Mouse (Mus musculus) MEL (cell line): ENCODE data around the gene Cdkal1.

Experiments
- CTCF ChIP-seq, 3 experiments: IDR thresholded peaks in 2 of 3; conservative IDR thresholded peaks in 1 of 3; 2 replicates each; pipeline ENCODE4 v1.5.1; 2011 to 2012; ENCODE audit warnings: low read length in 3 of 3, low read depth in 2 of 3, mild to moderate bottlenecking in 2 of 3, improper control_type of control experiment in 1 of 3, inconsistent platforms in 1 of 3, mixed read lengths in 1 of 3, moderate library complexity in 1 of 3; ENCODE audit not compliant: control insufficient read depth in 1 of 3, insufficient read depth in 1 of 3, poor library complexity in 1 of 3, severe bottlenecking in 1 of 3
- EP300 ChIP-seq, 2 experiments: IDR thresholded peaks; 2 replicates each; pipeline ENCODE4 v1.6.1; 2011; ENCODE audit warnings: improper control_type of control experiment in 2 of 2, low read length in 2 of 2, low read depth in 1 of 2, mild to moderate bottlenecking in 1 of 2
- GABPA ChIP-seq: IDR thresholded peaks from 2 replicates; pipeline ENCODE4 v1.6.1; 2012; ENCODE audit warnings: low read depth, mild to moderate bottlenecking, inconsistent platforms, low read length, improper control_type of control experiment, moderate library complexity
- TAL1 ChIP-seq: IDR thresholded peaks from 2 replicates; pipeline ENCODE4 v1.6.1; 2012; ENCODE audit warnings: mild to moderate bottlenecking, inconsistent platforms, low read length, moderate library complexity, mixed read lengths
- TCF12 ChIP-seq: IDR thresholded peaks from 2 replicates; pipeline ENCODE4 v1.6.1; 2014; ENCODE audit warnings: low read depth, mild to moderate bottlenecking, inconsistent platforms, low read length, improper control_type of control experiment, moderate library complexity

- TF ChIP-seq GABPA: no peak
- no peak for TF ChIP-seq CTCF (IDR thresholded peaks at IDR 0.05 in 2 of 3, conservative IDR thresholded peaks at IDR 0.05 in 1 of 3; ENCODE audit: control insufficient read depth in 1 of 3, insufficient read depth in 1 of 3, low read depth in 2 of 3, low read length in 3 of 3, poor library complexity in 1 of 3, severe bottlenecking in 1 of 3)
- TF ChIP-seq TCF12: no peak
- TF ChIP-seq EP300 (IDR thresholded peaks at IDR 0.05; ENCODE audit: low read depth in 1 of 2, low read length in 2 of 2): no peak
- TF ChIP-seq TAL1: no peak
Observed at GRCm38 (mm10) chr13:29743761-29744160, 111.7 kb downstream of the Cdkal1 start.
